Mouse (Mus musculus) adrenal gland, adult 2 months (tissue): ENCODE measurements around the gene Serpina3m. TPM values are rescaled to one million over a fixed set of nuclear protein-coding genes. Genes with fewer than 3 reads are reported as not detected.
A peak's percentile ranks its signal among the peaks of the same experiment; 100 is the strongest.
"Not testable (repeated sequence)": the region's sequence is repeated elsewhere in the genome, so short reads cannot be mapped to it uniquely, and the experiment has no call there.

Experiments
- DNase-seq: peaks from one replicate; pipeline ENCODE4 v3.0.0; 2021
- long read RNA-seq: library from polyadenylated mRNA; stranded (forward); transcript quantifications from one replicate; pipeline ENCODE4 v2.0.0, GENCODE M21; 2021
- polyA plus RNA-seq: library from polyadenylated mRNA; depleted of rRNA; stranded (reverse); fragments of >200 nt; gene quantifications from 2 replicates; pipeline ENCODE4 v1.2.3, GENCODE M21; 2012; rRNA removed
- total RNA-seq, 2 experiments: library from RNA; stranded (reverse); gene quantifications; 2 replicates each; pipeline ENCODE4 v1.2.3; 2021

The Serpina3m gene
- total RNA-seq (1 to 10 TPM; 2.5 to 3.8 TPM), polyA plus RNA-seq (0.12 and 0.17 TPM in 2 replicates)
- long read RNA-seq, partial matches to known transcripts, result 0 of 1 reads
- long read RNA-seq, other reads (novel, unspliced or antisense), result 0 of 1 reads

DNA sequence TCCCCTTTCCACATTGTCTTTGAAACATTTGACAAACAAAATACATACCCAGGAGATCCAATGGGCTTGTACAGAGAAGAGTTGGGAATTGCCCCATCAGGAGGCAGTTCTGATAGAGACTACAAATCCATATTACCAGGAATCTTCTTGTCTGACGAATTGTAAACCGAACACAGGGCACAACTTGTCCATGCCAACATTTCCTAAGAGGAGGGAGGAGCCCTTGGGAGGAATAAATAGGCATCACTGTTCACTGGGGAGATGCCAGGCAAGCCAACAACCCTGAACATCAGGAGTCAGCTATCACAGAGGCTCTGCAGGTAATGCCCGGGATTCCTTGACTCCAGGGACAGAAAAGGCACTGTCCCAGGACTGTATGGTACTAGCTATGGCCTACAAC is at the start of gene Serpina3m, which contains the start of gene Serpina3k:
Serpina3m (plus strand) TSS at position 261 of the 400 bp plus-strand sequence.
Serpina3k (plus strand) TSS at position 261 of the 400 bp plus-strand sequence.
- peak; percentile 12 for DNase-seq

DNA sequence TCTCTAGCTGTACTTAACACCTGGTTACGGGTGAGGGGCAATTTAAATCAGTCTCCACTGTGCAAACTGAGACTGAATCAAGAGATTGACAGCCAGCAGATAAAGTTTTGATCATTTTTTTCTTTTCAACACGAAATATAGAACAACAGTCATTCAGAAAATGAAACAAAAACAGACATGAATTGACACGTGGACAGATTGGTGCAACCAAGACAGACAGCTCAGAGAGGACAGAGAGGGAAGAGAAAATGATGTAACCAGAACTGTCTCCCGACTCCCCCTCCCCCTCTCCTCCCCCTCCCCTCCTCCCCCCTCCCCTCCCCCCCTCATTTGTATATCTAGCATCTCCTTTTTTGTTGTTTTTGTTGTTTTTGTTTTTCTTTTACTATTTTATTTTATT is 48.4 kb upstream of the Serpina3m start:
- no peak for DNase-seq

DNA sequence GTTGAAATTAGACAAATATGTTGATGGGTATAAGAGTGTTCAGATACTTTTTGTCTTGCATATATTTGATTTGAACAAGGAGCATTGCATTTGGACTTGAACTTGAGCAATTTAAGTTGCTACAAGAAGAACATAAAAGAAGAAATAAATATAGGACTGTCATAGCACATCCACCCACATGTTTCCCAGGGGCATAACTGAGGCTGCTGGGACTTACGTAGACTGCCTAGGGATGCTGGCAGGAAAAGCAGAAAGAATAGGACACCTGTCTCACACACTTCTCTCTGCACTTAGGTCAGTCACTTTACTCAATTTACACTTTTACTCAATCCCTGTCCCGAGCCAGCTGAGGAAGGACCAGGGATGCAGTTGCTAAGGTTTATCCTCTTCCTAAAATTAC is 44.3 kb upstream of the Serpina3m start:
- DNase-seq, result no peak

- no peak for DNase-seq
These were observed 40.2 kb upstream of the Serpina3m start for GRCm38 (mm10) chr12:104298049-104298448.

DNA sequence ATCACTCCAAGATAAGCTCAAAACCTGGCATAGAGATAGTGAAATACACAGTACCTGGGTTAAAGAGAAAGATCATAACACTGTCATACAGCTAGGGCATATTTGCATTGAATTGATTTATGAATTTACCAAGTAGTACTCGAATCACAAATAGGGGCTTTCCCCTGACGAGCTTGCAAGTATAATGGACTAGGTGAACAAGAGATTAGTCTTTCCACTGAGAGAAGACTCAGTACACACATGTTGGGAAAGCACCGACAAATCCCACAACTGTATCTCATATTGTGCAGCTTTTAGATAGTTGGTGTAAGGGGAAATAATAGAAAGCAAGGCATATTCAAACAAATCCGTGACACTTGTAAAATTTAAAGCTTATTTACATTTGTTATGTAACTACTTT is 32.3 kb upstream of the Serpina3m start:
- no peak for DNase-seq

DNA sequence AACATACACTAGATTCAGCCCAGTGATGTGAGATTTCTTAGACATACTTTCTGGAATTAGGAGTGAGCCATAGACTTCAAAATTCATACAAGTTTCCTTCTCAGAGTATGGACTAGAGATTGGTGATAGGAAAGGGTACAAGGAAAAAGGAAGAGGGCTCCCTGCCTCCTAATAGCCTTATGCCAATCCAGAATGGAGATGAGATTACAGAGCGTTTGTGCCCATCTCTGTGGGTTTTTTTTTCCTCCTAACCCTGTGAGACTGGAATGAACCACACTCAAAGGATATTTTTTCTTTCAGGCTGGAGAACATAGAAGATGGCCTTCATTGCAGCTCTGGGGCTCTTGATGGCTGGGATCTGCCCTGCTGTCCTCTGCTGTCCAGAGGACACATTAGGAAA is 24.0 kb upstream of the Serpina3m start, which contains the start of gene Serpina3j:
Serpina3j (plus strand) TSS at position 301 of the 400 bp plus-strand sequence.
- no peak for DNase-seq

DNA sequence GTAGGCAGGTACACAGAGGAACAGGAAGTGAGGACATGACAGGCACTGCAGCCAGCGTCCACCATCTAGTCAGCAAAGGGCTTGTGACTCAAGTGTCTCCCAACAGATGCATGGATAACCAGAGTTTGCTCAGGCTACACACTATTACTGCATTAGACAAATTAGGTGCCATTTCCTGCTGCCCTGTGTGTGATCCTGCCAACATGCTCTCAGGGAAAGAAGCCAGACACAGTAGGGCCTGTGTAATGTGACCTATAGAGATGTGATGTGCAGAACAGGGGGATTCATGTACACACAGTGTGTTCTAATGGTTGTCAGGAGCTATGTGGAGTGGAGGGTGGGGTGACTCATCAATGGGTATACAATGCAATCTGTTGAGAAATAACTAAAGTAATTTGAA is 15.8 kb upstream of the Serpina3m start:
- DNase-seq, result no peak

DNA sequence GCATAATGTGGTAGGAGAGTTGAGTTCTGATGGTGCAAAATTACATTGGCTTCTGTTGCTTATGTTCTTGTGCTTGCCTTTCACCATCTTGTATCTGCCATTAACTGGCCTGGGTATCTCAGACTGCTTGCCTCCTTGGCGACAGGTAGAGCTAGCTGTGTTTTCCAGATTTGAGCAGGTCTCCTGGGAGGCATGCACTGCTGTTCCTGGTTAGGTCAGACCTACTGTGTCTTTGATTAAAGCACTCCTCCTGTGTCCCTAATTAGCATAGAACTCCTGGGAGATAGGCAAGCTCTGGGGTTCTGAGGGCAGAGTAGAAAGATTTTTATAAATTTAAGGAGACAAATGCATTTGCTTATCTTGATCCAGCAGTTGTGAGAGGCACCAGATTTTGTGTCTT is 6.6 kb upstream of the Serpina3m start:
- no peak for DNase-seq

GRCm38 (mm10) chr12:104336873-104337272 is 1.4 kb upstream of the Serpina3m start:
- DNase-seq, result not testable (repeated sequence)

- no peak for DNase-seq
These were observed 419 bp downstream of the Serpina3m start for GRCm38 (mm10) chr12:104338705-104339104.

GRCm38 (mm10) chr12:104342489-104342888 is 4.2 kb downstream of the Serpina3m start:
- DNase-seq, result not testable (repeated sequence)

DNA sequence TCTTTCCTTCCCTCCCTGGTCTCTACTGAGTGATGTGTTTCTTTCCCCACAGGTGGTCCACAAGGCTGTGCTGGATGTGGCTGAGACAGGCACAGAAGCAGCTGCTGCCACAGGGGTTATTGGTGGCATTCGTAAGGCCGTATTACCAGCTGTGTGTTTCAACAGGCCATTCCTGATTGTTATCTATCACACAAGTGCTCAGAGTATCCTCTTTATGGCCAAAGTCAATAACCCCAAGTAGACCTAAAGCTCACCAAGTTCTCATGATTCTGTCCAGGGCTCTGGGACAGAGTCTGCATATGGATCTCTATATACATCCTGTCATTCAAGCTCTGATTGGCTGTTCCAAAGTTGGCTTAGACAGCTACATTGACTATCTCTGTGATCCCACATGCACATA is 6.9 kb downstream of the Serpina3m start:
- DNase-seq, result no peak

- DNase-seq, result no peak
These were observed 7.4 kb downstream of the Serpina3m start for GRCm38 (mm10) chr12:104345707-104346106.

DNA sequence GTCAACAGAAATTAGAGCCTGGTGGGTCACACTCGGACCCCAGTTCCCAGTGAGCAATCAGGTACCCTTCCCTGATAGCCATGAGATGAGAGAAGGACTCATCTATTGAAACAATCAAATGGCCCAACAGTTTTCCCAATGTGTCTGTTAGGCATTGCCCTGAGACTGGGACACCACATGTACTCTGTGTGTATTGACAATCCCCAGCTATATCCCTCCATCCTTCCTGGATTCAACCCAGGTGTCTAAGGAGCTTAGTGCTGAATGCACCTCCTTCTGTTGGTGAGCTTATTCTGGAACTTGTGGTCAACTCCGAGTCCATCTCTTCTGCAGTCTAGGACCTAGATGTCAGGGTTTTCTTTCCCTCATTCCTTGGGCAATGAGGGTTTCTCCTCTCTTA is 8.8 kb downstream of the Serpina3m start:
- no peak for DNase-seq

DNA sequence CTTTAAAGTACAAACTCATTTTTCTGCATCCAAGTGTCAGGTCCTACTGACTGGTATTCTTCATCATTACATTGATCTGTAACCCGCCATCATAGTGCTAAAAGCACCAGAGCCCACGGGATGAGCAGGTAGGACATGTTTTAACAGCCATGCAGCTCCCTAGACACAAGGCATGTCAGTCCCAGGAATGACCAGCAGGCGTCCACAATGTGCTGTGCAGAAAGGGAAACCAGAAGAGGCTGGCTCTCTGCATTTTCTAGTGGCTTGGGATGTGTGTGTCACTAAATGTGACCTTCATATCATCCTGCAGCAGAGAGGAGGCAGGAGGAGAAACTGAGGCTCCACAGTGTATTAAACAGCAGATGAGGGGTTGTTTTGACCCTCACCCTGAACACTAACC is 13.5 kb downstream of the Serpina3m start:
- DNase-seq, result peak; percentile 34

- DNase-seq, result no peak
These were observed 17.7 kb downstream of the Serpina3m start for GRCm38 (mm10) chr12:104356006-104356405.

- no peak for DNase-seq
These were observed 31.7 kb downstream of the Serpina3m start for GRCm38 (mm10) chr12:104369986-104370385.

DNA sequence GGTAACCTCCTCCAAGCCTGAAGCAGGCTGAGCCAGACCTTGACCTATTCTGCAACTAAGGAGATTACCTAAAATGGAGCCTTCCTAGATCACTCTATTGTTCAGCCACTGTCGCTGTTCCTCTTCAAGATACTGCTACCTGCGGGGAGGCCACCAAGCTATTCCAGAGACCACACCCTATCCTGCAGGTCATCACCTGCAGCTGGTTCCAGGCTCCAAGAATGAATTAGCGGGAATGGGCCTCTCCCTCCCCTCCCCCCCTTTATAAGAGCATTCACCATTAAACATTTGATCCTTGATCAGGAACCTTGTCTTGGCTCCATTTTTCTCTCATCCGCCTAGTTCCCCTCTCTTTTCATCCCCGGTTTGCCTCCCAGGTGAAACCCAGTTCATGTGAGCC is 38.9 kb downstream of the Serpina3m start:
- not testable (repeated sequence) for DNase-seq

GRCm38 (mm10) chr12:104378351-104378750 is 40.1 kb downstream of the Serpina3m start:
- not testable (repeated sequence) for DNase-seq

GRCm38 (mm10) chr12:104378815-104379214 is 40.5 kb downstream of the Serpina3m start:
- not testable (repeated sequence) for DNase-seq

DNA sequence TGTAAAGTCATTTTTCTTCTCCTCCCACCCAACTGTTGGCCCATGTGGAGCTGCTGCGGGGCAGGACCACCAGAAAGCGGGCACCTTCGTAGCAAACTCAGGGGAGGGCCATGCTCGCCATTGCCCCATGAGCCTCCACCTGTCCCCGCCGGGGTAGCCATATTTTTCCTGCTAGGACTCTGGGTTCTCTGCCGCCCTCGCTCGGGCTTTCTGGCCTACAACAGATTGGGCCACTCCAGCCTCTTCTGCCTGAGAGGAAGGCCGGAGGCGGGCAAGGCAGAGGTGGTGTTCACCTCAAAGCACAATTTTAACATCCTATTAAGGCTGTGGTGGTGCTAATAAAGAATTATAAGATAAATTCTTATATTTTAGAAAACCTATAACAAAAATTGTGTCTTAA is 41.6 kb downstream of the Serpina3m start:
- DNase-seq, result no peak

- not testable (repeated sequence) for DNase-seq
These were observed 42.9 kb downstream of the Serpina3m start for GRCm38 (mm10) chr12:104381071-104381604.

GRCm38 (mm10) chr12:104385987-104386386 is 47.7 kb downstream of the Serpina3m start:
- peak; percentile 17 for DNase-seq

DNA sequence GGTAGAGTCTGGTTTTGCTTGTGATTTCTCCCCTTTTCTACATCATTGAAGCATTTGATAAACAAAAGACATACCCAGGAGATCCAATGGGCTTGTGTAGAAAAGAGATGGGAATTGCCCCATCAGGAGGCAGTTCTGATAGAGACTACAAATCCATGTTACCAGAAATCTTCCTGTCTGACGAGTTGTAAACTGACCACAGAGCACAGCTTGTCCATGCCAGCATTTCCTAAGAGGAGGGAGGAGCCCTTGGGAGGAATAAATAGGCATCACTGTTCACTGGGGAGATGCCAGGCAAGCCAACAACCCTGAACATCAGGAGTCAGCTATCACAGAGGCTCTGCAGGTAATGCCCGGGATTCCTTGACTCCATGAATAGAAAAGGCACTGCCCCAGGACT is 48.6 kb downstream of the Serpina3m start:
- DNase-seq, result peak; percentile 31
